Comparison of ENCODE assay signal across 8 mouse cellular contexts in the genomic region with DNA sequence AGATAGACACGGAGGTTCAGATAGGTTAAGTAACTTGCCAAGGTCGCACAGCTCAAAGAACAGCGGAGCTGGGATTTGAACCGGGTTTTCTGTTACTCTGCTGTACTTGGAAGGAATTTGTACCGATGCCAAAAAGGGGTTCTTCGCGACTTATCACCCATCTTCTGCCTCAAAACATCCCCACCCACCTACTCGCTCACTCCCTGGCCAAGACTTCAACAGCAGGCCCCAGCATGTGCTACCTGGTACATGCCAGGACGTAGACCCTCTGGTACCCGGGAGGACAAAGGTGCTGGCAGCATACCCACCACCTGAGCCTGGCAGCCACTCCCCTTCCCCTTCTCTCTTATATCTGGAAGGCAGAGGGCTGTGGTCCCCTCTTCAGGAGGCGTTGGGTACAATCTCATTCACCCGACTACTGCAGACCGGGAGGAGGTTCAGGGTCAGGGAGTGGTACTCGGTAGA. TPM values are rescaled to one million over a fixed set of nuclear protein-coding genes. Genes with fewer than 3 reads are reported as not detected.
DNase-seq lines count a peak whose midpoint lies in the region; ATAC-seq and TF ChIP-seq lines count a peak whose summit lies in the region.

No protein-coding gene starts in this region.

- no peaks in the 10 kb centered on the region for H3K27me3 ChIP-seq in heart, embryonic 11.5 days (ENCODE audit: control insufficient read depth, insufficient read depth, low read length)
- H3K27me3 ChIP-seq in E14TG2a.4 (ENCODE audit: insufficient read depth, low read length), result peaks cover 9% of the 10 kb centered on the region
- H3K27me3 ChIP-seq in forebrain, embryonic 11.5 days (ENCODE audit: control insufficient read depth, insufficient read depth, low read length), result no peaks in the 10 kb centered on the region
- H3K27me3 ChIP-seq in liver, embryonic 12.5 days (replicated peaks), result 0 out of 2 replicates have a peak, but pooled peaks cover 7% of the 10 kb centered on the region

- no peaks in the 10 kb centered on the region for H3K36me3 ChIP-seq in heart, embryonic 11.5 days (ENCODE audit: control insufficient read depth, insufficient read depth, low read length)
- peaks cover 4% of the 10 kb centered on the region for H3K36me3 ChIP-seq in E14TG2a.4 (ENCODE audit: insufficient read depth, low read length)
- no peaks in the 10 kb centered on the region; the same call in 1 of the 2 replicates for H3K36me3 ChIP-seq in forebrain, embryonic 11.5 days (ENCODE audit: control insufficient read depth, insufficient read depth, low read length)
- peaks cover 7% of the 10 kb centered on the region; the same call in 1 of the 2 replicates for H3K36me3 ChIP-seq in liver, embryonic 12.5 days

- ATAC-seq in heart, embryonic 11.5 days (replicated peaks; ENCODE audit: insufficient number of reproducible peaks, low FRiP score, low TSS enrichment), result no peak
- peak; percentile 24; the same call in 1 of the 2 replicates for ATAC-seq in forebrain, embryonic 11.5 days (replicated peaks; ENCODE audit: low FRiP score)
- ATAC-seq in liver, embryonic 12.5 days, result 0 out of 2 replicates have a peak, but pooled peaks have one; percentile 7
- no peak for ATAC-seq in frontal cortex, adult (ENCODE audit: low TSS enrichment)

- WGBS in heart, embryonic 11.5 days (ENCODE audit: insufficient replicate concordance), result 31% methylated on average over 14 of the region's 14 CpGs
- WGBS in forebrain, embryonic 11.5 days, result 30% methylated on average over 14 of the region's 14 CpGs
- 38% methylated on average over 14 of the region's 14 CpGs for WGBS in liver, embryonic 12.5 days (ENCODE audit: insufficient replicate concordance)

- peak overlapping the region; percentile 89 for H3K4me2 ChIP-seq in heart, embryonic 11.5 days
- peak overlapping the region; percentile 87 for H3K4me2 ChIP-seq in forebrain, embryonic 11.5 days (ENCODE audit: low read depth, low read length, severe bottlenecking)
- peak overlapping the region; percentile 93 for H3K4me2 ChIP-seq in liver, embryonic 12.5 days

- H3K9ac ChIP-seq in heart, embryonic 11.5 days (ENCODE audit: low read depth, low read length), result peak overlapping the region; percentile 90
- H3K9ac ChIP-seq in forebrain, embryonic 11.5 days (ENCODE audit: low read length), result peak overlapping the region; percentile 66
- peak overlapping the region; percentile 93 for H3K9ac ChIP-seq in liver, embryonic 12.5 days

- H3K9me3 ChIP-seq in heart, embryonic 11.5 days (replicated peaks; ENCODE audit: control insufficient read depth, low read length), result no peaks in the 10 kb centered on the region
- H3K9me3 ChIP-seq in E14TG2a.4 (ENCODE audit: low read length), result no peaks in the 10 kb centered on the region
- H3K9me3 ChIP-seq in forebrain, embryonic 11.5 days (ENCODE audit: control insufficient read depth, low read length), result no peaks in the 10 kb centered on the region
- no peaks in the 10 kb centered on the region for H3K9me3 ChIP-seq in liver, embryonic 12.5 days (replicated peaks)

- no peak for TF ChIP-seq CTCF in E14TG2a.4 (conservative IDR thresholded peaks at IDR 0.05; ENCODE audit: low read length)

- H3K4me3 ChIP-seq in heart, embryonic 11.5 days (ENCODE audit: low read depth, low read length), result peak overlapping the region; percentile 76
- H3K4me3 ChIP-seq in E14TG2a.4 (replicated peaks; ENCODE audit: low read length), result peak overlapping the region; percentile 93
- H3K4me3 ChIP-seq in forebrain, embryonic 11.5 days (ENCODE audit: low read depth, low read length), result peak overlapping the region; percentile 56
- peak overlapping the region; percentile 84 for H3K4me3 ChIP-seq in liver, embryonic 12.5 days

- DNase-seq in heart, postnatal 4 days, result no peak
- DNase-seq in forebrain, embryonic 11.5 days (ENCODE audit: low spot score), result no peak
- DNase-seq in adrenal gland, postnatal 14 days, result no peak
- DNase-seq in adrenal gland, adult 2 months, result no peak

- H3K4me1 ChIP-seq in heart, embryonic 11.5 days (ENCODE audit: control insufficient read depth, insufficient read depth, low read length), result peaks cover 26% of the 10 kb centered on the region
- H3K4me1 ChIP-seq in E14TG2a.4 (replicated peaks; ENCODE audit: low read depth, low read length), result peaks cover 77% of the 10 kb centered on the region
- peaks cover 20% of the 10 kb centered on the region for H3K4me1 ChIP-seq in forebrain, embryonic 11.5 days (replicated peaks; ENCODE audit: control insufficient read depth, insufficient read depth, low read length)
- peaks cover 48% of the 10 kb centered on the region for H3K4me1 ChIP-seq in liver, embryonic 12.5 days

- H3K27ac ChIP-seq in heart, embryonic 11.5 days (ENCODE audit: low read depth, low read length), result no peak overlapping the region
- peak overlapping the region; percentile 76; the same call in 1 of the 2 replicates for H3K27ac ChIP-seq in forebrain, embryonic 11.5 days (ENCODE audit: low read depth, low read length)
- no peak overlapping the region for H3K27ac ChIP-seq in liver, embryonic 12.5 days

RNA-seq across cellular contexts. Expression of gene Mrpl14, which starts 1.4 kb away (rescaled TPM):
- polyA plus RNA-seq in heart, embryonic 11.5 days (2014; fragmentation: Nextera tagmentation; extraction: Ambion mirVana), result 131 and 135 TPM in 2 replicates
- 10 to 100 TPM; 89.8 to 90.8 TPM for total RNA-seq in heart, postnatal 4 days (2021)
- polyA plus RNA-seq in forebrain, embryonic 11.5 days (2014; fragmentation: Nextera tagmentation; extraction: Ambion mirVana), result 107 and 108 TPM in 2 replicates
- polyA plus RNA-seq in liver, embryonic 12.5 days (2016; fragmentation: Nextera tagmentation; extraction: Ambion mirVana), result 148 and 151 TPM in 2 replicates
- 119 and 122 TPM in 2 replicates for total RNA-seq in adrenal gland, postnatal 14 days (2021)
- total RNA-seq in adrenal gland, adult 2 months (2021), result 100 to 1,000 TPM; 126 to 132 TPM
- 223 and 257 TPM in 2 replicates for polyA plus RNA-seq in adrenal gland, adult 2 months (2012; rRNA removed)

RNA-seq across cellular contexts. Expression of gene Tmem63b, which starts 2.0 kb away (rescaled TPM):
- polyA plus RNA-seq in heart, embryonic 11.5 days (2014; fragmentation: Nextera tagmentation; extraction: Ambion mirVana), result 27.6 and 29.8 TPM in 2 replicates
- 10 to 100 TPM; 74.3 to 77.1 TPM for total RNA-seq in heart, postnatal 4 days (2021)
- 49.8 and 54.5 TPM in 2 replicates for polyA plus RNA-seq in forebrain, embryonic 11.5 days (2014; fragmentation: Nextera tagmentation; extraction: Ambion mirVana)
- 12.9 and 13.7 TPM in 2 replicates for polyA plus RNA-seq in liver, embryonic 12.5 days (2016; fragmentation: Nextera tagmentation; extraction: Ambion mirVana)
- 45.4 and 48.1 TPM in 2 replicates for total RNA-seq in adrenal gland, postnatal 14 days (2021)
- 10 to 100 TPM; 37.9 to 54.8 TPM for total RNA-seq in adrenal gland, adult 2 months (2021)
- polyA plus RNA-seq in adrenal gland, adult 2 months (2012; rRNA removed), result 68.9 and 71.9 TPM in 2 replicates

RNA-seq across cellular contexts. Expression of gene Capn11, which starts 25.6 kb away (rescaled TPM):
- polyA plus RNA-seq in heart, embryonic 11.5 days (2014; fragmentation: Nextera tagmentation; extraction: Ambion mirVana), result 0.32 and 0.52 TPM in 2 replicates
- total RNA-seq in heart, postnatal 4 days (2021), result 1 to 10 TPM in 1 of 2 experiments, not detected in 1; 1.3 TPM
- polyA plus RNA-seq in forebrain, embryonic 11.5 days (2014; fragmentation: Nextera tagmentation; extraction: Ambion mirVana), result 0.44 and 0.69 TPM in 2 replicates
- polyA plus RNA-seq in liver, embryonic 12.5 days (2016; fragmentation: Nextera tagmentation; extraction: Ambion mirVana), result 0.38 and 0.39 TPM in 2 replicates
- total RNA-seq in adrenal gland, postnatal 14 days (2021), result 0.11 and 0.49 TPM in 2 replicates
- total RNA-seq in adrenal gland, adult 2 months (2021), result under 1 TPM; 0.59 to 0.95 TPM
- polyA plus RNA-seq in adrenal gland, adult 2 months (2012; rRNA removed), result 0.03 TPM in 1 of 2 replicates, not detected in the other

RNA-seq across cellular contexts. Expression of gene 1600014C23Rik, which starts 48.9 kb away (rescaled TPM):
- polyA plus RNA-seq in heart, embryonic 11.5 days (2014; fragmentation: Nextera tagmentation; extraction: Ambion mirVana), result 0.48 and 0.80 TPM in 2 replicates
- total RNA-seq in heart, postnatal 4 days (2021), result under 1 TPM in 1 of 2 experiments, not detected in 1; 0.97 TPM
- polyA plus RNA-seq in forebrain, embryonic 11.5 days (2014; fragmentation: Nextera tagmentation; extraction: Ambion mirVana), result 0.55 and 0.99 TPM in 2 replicates
- polyA plus RNA-seq in liver, embryonic 12.5 days (2016; fragmentation: Nextera tagmentation; extraction: Ambion mirVana), result not detected in 2 replicates
- not detected in 2 replicates for total RNA-seq in adrenal gland, postnatal 14 days (2021)
- total RNA-seq in adrenal gland, adult 2 months (2021), result not detected
- not detected in 2 replicates for polyA plus RNA-seq in adrenal gland, adult 2 months (2012; rRNA removed)

Comparison
In these comparisons a context has a peak if more than half of its experiments do, and no peak if none do; other contexts are left out.
1. ATAC-seq: peak in forebrain, embryonic 11.5 days (single experiment) and liver, embryonic 12.5 days (single experiment); none in heart, embryonic 11.5 days (single experiment) and frontal cortex, adult (single experiment).
2. Peak in every context shown above with its lines, with median percentiles within 50 percentile points of each other: H3K4me2 ChIP-seq, H3K4me3 ChIP-seq and H3K9ac ChIP-seq.